Mouse (Mus musculus): ENCODE data around the gene Ppp1r11. TPM values are rescaled to one million over a fixed set of nuclear protein-coding genes. Genes with fewer than 3 reads are reported as not detected.

Ppp1r11 gene
- polyA plus RNA-seq, 1 experiment from 2014 or later: 177 TPM

DNA sequence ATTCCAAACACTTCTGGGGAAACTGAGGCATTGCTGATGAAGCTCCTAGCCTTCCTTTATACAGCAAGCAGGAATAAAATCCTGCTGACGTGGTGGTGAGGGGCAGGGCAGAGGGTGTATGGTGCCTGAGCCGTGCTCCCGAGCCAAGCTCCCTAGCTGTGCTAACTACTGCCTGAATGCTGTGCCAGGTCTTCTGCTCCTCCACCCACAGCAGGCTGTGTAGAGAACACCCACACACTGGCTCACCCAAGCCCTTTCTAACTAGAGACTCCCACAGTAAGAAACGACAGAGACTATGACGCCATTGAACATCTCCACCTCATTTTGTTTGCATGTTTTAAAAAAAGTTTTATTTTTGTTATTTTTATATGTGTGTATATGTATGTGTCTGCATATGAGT, 51.5 kb downstream of the Ppp1r11 start:
- Histone ChIP-seq H3K4me1 (replicated peaks) (no peaks in the 10 kb centered on the region), H3K9me3 (no peaks in the 10 kb centered on the region), H3K4me3 (replicated peaks) (no peak overlapping the region), H3K4me2 (replicated peaks) (no peak overlapping the region), H3K27me3 (no peaks in the 10 kb centered on the region), H3K27ac (no peak overlapping the region), H3K9ac (replicated peaks) (no peak overlapping the region), H3K36me3 (no peaks in the 10 kb centered on the region)
- 92% methylated on average over 5 of the region's 5 CpGs for WGBS
- ATAC-seq: no peak

DNA sequence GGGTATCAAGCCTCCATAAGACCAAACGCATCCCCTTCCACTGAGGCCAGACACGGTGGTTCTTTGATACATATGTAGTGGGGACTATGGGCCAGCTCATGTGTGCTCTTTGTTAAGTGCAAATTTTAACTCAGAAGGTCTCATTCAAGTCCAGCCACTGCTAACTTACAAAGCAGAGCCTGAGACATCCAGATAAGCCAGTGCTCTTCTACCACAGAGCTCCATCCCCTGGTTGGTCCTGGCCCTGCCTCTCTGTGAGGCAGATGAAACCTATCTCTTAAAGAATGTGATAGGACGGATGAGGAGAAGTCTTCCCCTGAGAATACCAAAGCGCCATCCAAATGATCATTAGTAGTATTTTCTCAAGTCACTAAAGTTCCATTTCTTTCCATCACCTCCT, 52.2 kb downstream of the Ppp1r11 start:
- WGBS: 86% methylated on average over 4 of the region's 4 CpGs
- no peak for ATAC-seq
- Histone ChIP-seq H3K4me1 (replicated peaks) (no peaks in the 10 kb centered on the region), H3K36me3 (no peaks in the 10 kb centered on the region), H3K4me3 (replicated peaks) (no peak overlapping the region), H3K27me3 (no peaks in the 10 kb centered on the region), H3K9ac (replicated peaks) (no peak overlapping the region), H3K4me2 (replicated peaks) (no peak overlapping the region), H3K27ac (no peak overlapping the region), H3K9me3 (no peaks in the 10 kb centered on the region)

Other genes starting within 250 kb of the Ppp1r11 start
- gene H2-M10.5, start 178.8 kb downstream of the Ppp1r11 start, polyA plus RNA-seq (2015; fragmentation: Nextera tagmentation; extraction: Ambion mirVana): not detected in 2 replicates
- gene H2-M10.6, start 139.6 kb downstream of the Ppp1r11 start, polyA plus RNA-seq (2015; fragmentation: Nextera tagmentation; extraction: Ambion mirVana): not detected in 2 replicates
- 46.4 and 46.6 TPM in 2 replicates for gene Trim26, start 114.6 kb downstream of the Ppp1r11 start, polyA plus RNA-seq (2015; fragmentation: Nextera tagmentation; extraction: Ambion mirVana)
- gene Trim15, start 84.5 kb downstream of the Ppp1r11 start, polyA plus RNA-seq (2015; fragmentation: Nextera tagmentation; extraction: Ambion mirVana): 0.22 and 0.58 TPM in 2 replicates
- gene Trim10, start 82.2 kb downstream of the Ppp1r11 start, polyA plus RNA-seq (2015; fragmentation: Nextera tagmentation; extraction: Ambion mirVana): 1.2 and 2.0 TPM in 2 replicates
- gene Trim40, start 61.6 kb downstream of the Ppp1r11 start, polyA plus RNA-seq (2015; fragmentation: Nextera tagmentation; extraction: Ambion mirVana): not detected in 2 replicates
- not detected in 2 replicates for gene Trim31, start 53.6 kb downstream of the Ppp1r11 start, polyA plus RNA-seq (2015; fragmentation: Nextera tagmentation; extraction: Ambion mirVana)
- gene Rnf39, start 8.8 kb downstream of the Ppp1r11 start, polyA plus RNA-seq (2015; fragmentation: Nextera tagmentation; extraction: Ambion mirVana): 0.63 and 0.70 TPM in 2 replicates
- gene Znrd1, start 6.8 kb upstream of the Ppp1r11 start, polyA plus RNA-seq (2015; fragmentation: Nextera tagmentation; extraction: Ambion mirVana): 68.3 and 71.8 TPM in 2 replicates
- 4.8 and 6.5 TPM in 2 replicates for gene Znrd1as, start 6.9 kb upstream of the Ppp1r11 start, polyA plus RNA-seq (2015; fragmentation: Nextera tagmentation; extraction: Ambion mirVana)
- 0.43 and 0.57 TPM in 2 replicates for gene 2410137M14Rik, start 29.5 kb upstream of the Ppp1r11 start, polyA plus RNA-seq (2015; fragmentation: Nextera tagmentation; extraction: Ambion mirVana)
- 3.9 TPM in 2 replicates for gene H2-M5, start 37.8 kb upstream of the Ppp1r11 start, polyA plus RNA-seq (2015; fragmentation: Nextera tagmentation; extraction: Ambion mirVana)
- 262 and 272 TPM in 2 replicates for gene Zfp57, start 49.4 kb upstream of the Ppp1r11 start, polyA plus RNA-seq (2015; fragmentation: Nextera tagmentation; extraction: Ambion mirVana)
- gene Mog, start 71.7 kb upstream of the Ppp1r11 start, polyA plus RNA-seq (2015; fragmentation: Nextera tagmentation; extraction: Ambion mirVana): 1.6 TPM in 2 replicates
- gene Gabbr1, start 94.2 kb upstream of the Ppp1r11 start, polyA plus RNA-seq (2015; fragmentation: Nextera tagmentation; extraction: Ambion mirVana): 46.7 and 53.2 TPM in 2 replicates
- gene Olfr90, start 136.8 kb upstream of the Ppp1r11 start, polyA plus RNA-seq (2015; fragmentation: Nextera tagmentation; extraction: Ambion mirVana): not detected in 2 replicates
- not detected in 2 replicates for gene Olfr91, start 146.5 kb upstream of the Ppp1r11 start, polyA plus RNA-seq (2015; fragmentation: Nextera tagmentation; extraction: Ambion mirVana)
- not detected in 2 replicates for gene Olfr92, start 168.3 kb upstream of the Ppp1r11 start, polyA plus RNA-seq (2015; fragmentation: Nextera tagmentation; extraction: Ambion mirVana)
- gene Olfr93, start 209.8 kb upstream of the Ppp1r11 start, polyA plus RNA-seq (2015; fragmentation: Nextera tagmentation; extraction: Ambion mirVana): not detected in 2 replicates
- not detected in 2 replicates for gene Ubd, start 242.2 kb upstream of the Ppp1r11 start, polyA plus RNA-seq (2015; fragmentation: Nextera tagmentation; extraction: Ambion mirVana)
- gene Olfr94, start 249.3 kb upstream of the Ppp1r11 start, polyA plus RNA-seq (2015; fragmentation: Nextera tagmentation; extraction: Ambion mirVana): not detected in 2 replicates